Mouse (Mus musculus) kidney, adult 9 months (tissue): ENCODE measurements at regions not wholly inside any gene's neighbourhood (a gene's known extent, or its start where the extent isn't known, plus 50 kb on each side); places are given as distances from the start of the nearest gene placed in this dataset.
"Not testable (repeated sequence)": the region's sequence is repeated elsewhere in the genome, so short reads cannot be mapped to it uniquely, and the experiment has no call there.

Experiments
- DNase-seq: peaks from one replicate; pipeline ENCODE4 v3.0.0; 2022

- not testable (repeated sequence) for DNase-seq
Measured at GRCm38 (mm10) chr13:10855947-10856561, 495.4 kb upstream of the Chrm3 start.

- no peak for DNase-seq
Measured at GRCm38 (mm10) chr13:10845212-10845611, 484.6 kb upstream of the Chrm3 start.

GRCm38 (mm10) chr13:10799351-10799913, 438.8 kb upstream of the Chrm3 start:
- DNase-seq: no peak
